Mouse (Mus musculus) embryonic facial prominence, embryonic 11.5 days (tissue): ENCODE measurements at regions not wholly inside any gene's neighbourhood (a gene's known extent, or its start where the extent isn't known, plus 50 kb on each side); places are given as distances from the start of the nearest gene placed in this dataset.

Source experiments
- ATAC-seq: fragments of 200-750 bp; cut with Nextera tagmentation; replicated peaks from 2 replicates; pipeline ENCODE4 v1.8.0; 2017; ENCODE audit warnings: low read depth; ENCODE audit not compliant: insufficient number of reproducible peaks, low FRiP score, low TSS enrichment
- DNase-seq: peaks from one replicate; pipeline ENCODE4 v3.0.0-alpha.2; 2015; ENCODE audit warnings: low spot score
- H3K27ac ChIP-seq: fragments of 300-500 bp; sonication (generic); replicated peaks from 2 replicates; pipeline ENCODE4 v1.5.1; 2014; ENCODE audit warnings: mild to moderate bottlenecking, low read depth, low read length, control low read depth
- H3K27me3 ChIP-seq: fragments of 300-500 bp; sonication (generic); 2 replicates; pipeline ENCODE4 v1.6.1; 2014; ENCODE audit warnings: mild to moderate bottlenecking, low read length, moderate library complexity, mixed read lengths; ENCODE audit not compliant: control insufficient read depth, insufficient read depth
- H3K36me3 ChIP-seq: fragments of 300-500 bp; sonication (generic); replicated peaks from 2 replicates; pipeline ENCODE4 v1.6.1; 2014; ENCODE audit warnings: low read depth, mild to moderate bottlenecking, low read length, moderate library complexity, mixed read lengths; ENCODE audit not compliant: control insufficient read depth, insufficient read depth
- H3K4me1 ChIP-seq: fragments of 300-500 bp; sonication (generic); 2 replicates; pipeline ENCODE4 v1.6.1; 2014; ENCODE audit warnings: low read length, mixed read lengths; ENCODE audit not compliant: control insufficient read depth, insufficient read depth
- H3K4me2 ChIP-seq: fragments of 300-500 bp; sonication (generic); 2 replicates; pipeline ENCODE4 v1.6.1; 2014; ENCODE audit warnings: low read depth, mild to moderate bottlenecking, control low read depth, low read length, moderate library complexity
- H3K4me3 ChIP-seq: fragments of 300-500 bp; sonication (generic); 2 replicates; pipeline ENCODE4 v1.5.1; 2014; ENCODE audit warnings: low read depth, low read length, control low read depth
- H3K9ac ChIP-seq: fragments of 300-500 bp; sonication (generic); replicated peaks from 2 replicates; pipeline ENCODE4 v1.6.1; 2014; ENCODE audit warnings: mild to moderate bottlenecking, control low read depth, low read length
- H3K9me3 ChIP-seq: fragments of 300-500 bp; sonication (generic); replicated peaks from 2 replicates; pipeline ENCODE4 v1.6.1; 2016; ENCODE audit warnings: mild to moderate bottlenecking, low read length, inconsistent platforms, mixed read lengths; ENCODE audit not compliant: control insufficient read depth
- WGBS: fragments of 180-500 bp; shearing (Covaris S2); extraction: QIAGEN DNeasy Blood & Tissue Kit; methylation state at CpG from one replicate; pipeline ENCODE4 v1.1.7; 2014; 5-methylcytosine and 5-hydroxymethylcytosine counted together

DNA sequence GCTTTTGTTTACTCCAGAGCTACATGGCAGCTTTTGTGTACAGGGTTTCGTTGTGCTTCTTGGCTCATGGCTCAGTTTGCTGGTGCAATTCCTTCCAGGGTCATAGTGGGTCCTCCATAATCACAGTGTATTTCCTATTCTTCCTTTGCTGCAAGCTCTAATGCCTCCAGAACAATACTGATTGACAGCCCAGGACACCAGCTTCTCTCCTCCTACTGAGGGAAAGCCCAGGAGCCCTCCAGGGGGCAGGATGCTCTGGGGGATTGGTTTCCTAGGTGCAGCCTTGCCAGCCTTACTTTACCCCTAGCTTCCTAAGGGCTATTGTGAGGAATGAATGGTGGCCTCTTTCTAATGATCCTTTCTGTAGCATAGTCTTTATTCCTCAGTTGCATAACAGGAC is 224.6 kb downstream of the Ice1 start:
- Histone ChIP-seq H3K4me2 (no peak overlapping the region), H3K9ac (no peak overlapping the region), H3K9me3 (no peaks in the 10 kb centered on the region), H3K4me3 (no peak overlapping the region), H3K4me1 (no peaks in the 10 kb centered on the region), H3K27ac (no peak overlapping the region), H3K27me3 (no peaks in the 10 kb centered on the region), H3K36me3 (no peaks in the 10 kb centered on the region)
- ATAC-seq (no peak), DNase-seq (no peak)
- WGBS = 46% methylated on average over 1 of the region's 1 CpGs

DNA sequence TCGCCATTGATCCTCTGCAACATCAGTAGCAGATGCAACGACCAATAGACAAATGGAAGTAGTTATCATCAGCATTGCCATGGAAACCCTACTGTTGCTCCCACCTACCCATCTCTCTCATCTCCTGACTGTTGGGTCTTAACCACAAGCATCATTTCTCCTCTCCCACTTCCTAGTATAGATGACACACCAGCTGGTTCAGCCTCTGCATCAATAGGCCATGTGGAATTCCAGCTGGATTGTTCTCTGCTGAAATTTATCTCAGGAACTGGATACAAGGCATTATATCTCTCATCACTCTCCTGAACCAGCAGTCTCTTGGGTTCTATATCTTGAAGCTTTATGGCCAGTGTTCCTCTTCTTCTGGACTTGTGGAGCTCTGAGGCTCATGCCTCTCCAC is 219.3 kb downstream of the Ice1 start:
- no peak for ATAC-seq
- H3K27me3 ChIP-seq = no peaks in the 10 kb centered on the region
- H3K4me3 ChIP-seq = no peak overlapping the region
- 72% methylated on average over 2 of the region's 2 CpGs for WGBS
- H3K4me2 ChIP-seq = no peak overlapping the region
- H3K36me3 ChIP-seq = no peaks in the 10 kb centered on the region
- H3K27ac ChIP-seq = no peak overlapping the region
- H3K9me3 ChIP-seq = no peaks in the 10 kb centered on the region
- no peaks in the 10 kb centered on the region for H3K4me1 ChIP-seq
- no peak for DNase-seq
- H3K9ac ChIP-seq = no peak overlapping the region

DNA sequence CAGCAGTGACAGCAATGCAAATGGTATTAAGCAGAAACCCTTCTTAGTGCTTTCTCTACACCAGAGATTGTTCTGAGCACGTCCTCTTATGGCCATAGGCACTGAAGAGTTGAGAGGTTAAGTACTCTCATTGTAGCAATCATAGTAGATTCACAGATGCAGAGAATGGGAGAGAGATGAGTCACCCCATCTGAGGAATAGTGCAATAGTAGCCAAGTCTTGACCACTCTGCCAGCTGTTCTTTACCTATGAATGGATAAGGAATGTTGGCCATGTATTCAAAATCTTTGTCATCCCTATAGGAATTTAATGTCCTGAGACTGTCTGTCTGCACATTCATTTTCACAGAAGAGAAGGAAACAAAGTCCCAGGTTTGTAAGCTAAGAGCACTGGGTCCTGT is 198.0 kb downstream of the Ice1 start:
- no peak overlapping the region for H3K27ac ChIP-seq
- no peak overlapping the region for H3K4me3 ChIP-seq
- WGBS = 62% methylated on average over 1 of the region's 1 CpGs
- H3K4me1 ChIP-seq = no peaks in the 10 kb centered on the region
- no peaks in the 10 kb centered on the region for H3K27me3 ChIP-seq
- no peaks in the 10 kb centered on the region for H3K9me3 ChIP-seq
- no peak for DNase-seq
- no peak for ATAC-seq
- no peak overlapping the region for H3K4me2 ChIP-seq
- H3K36me3 ChIP-seq = no peaks in the 10 kb centered on the region
- no peak overlapping the region for H3K9ac ChIP-seq

DNA sequence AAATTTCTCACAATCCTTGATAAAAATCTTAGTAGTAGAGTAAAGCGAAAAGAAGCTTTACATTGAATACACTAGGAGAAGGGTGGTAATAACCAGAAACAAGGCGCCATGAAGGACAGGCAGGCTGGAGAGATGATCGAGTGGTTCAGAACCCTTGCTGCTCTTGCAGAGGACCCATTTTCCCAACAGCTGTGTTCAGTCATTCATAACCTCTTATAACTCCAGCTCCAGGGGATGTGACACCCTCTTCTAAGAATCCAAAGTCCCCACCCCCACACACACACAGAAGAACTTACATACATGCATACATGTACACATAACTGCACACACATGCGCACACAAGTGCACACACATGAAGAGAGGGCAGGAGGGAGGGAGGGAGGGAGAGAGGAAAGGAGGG is 190.5 kb downstream of the Ice1 start:
- Histone ChIP-seq H3K4me2 (no peak overlapping the region), H3K27ac (no peak overlapping the region), H3K27me3 (no peaks in the 10 kb centered on the region), H3K4me3 (no peak overlapping the region), H3K36me3 (no peaks in the 10 kb centered on the region), H3K9ac (no peak overlapping the region), H3K4me1 (no peaks in the 10 kb centered on the region), H3K9me3 (no peaks in the 10 kb centered on the region)
- ATAC-seq = no peak
- no peak for DNase-seq
- 88% methylated on average over 4 of the region's 4 CpGs for WGBS

DNA sequence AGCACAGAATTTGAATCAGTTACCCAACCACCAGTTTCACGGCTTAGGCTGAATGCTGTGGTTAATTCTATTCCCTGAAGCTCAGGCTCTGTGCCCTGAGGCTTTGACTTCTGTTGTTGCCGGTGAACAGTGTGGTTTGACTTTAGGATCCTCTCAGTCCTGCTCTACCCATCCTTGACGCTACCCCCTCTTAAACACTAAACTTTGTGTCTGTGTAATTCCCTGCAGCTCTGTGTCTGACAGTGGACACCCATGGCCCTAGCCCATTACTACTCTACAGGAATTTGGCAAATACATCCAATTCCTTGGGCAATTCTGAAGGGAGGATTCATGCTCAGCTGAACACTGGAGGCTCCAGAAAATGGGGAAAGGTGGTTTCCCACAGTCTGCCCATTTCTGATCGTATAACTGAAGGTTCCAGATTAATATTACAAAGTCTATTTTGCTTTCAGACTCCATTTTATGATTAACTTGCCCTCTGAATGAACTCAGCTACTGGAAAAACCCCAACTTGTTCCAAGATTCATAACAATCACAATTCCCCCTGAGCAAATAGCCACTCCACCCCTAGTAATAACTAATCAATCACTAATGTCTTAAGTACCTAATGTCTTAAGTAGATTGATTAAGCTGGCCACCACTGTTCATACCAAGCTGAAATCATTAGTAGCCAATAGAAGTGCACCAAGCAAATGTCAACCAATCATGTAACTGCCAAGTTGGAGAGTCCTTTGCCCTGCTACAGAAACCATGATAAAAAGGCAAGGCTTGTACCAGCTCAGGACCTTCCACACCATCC is 182.6 kb downstream of the Ice1 start:
- Histone ChIP-seq H3K4me3 (no peak overlapping the region), H3K9me3 (no peaks in the 10 kb centered on the region), H3K27me3 (no peaks in the 10 kb centered on the region), H3K36me3 (no peaks in the 10 kb centered on the region), H3K4me2 (no peak overlapping the region), H3K4me1 (no peaks in the 10 kb centered on the region), H3K27ac (no peak overlapping the region), H3K9ac (no peak overlapping the region)
- ATAC-seq (no peak), DNase-seq (no peak)
- 70% methylated on average over 4 of the region's 4 CpGs for WGBS

DNA sequence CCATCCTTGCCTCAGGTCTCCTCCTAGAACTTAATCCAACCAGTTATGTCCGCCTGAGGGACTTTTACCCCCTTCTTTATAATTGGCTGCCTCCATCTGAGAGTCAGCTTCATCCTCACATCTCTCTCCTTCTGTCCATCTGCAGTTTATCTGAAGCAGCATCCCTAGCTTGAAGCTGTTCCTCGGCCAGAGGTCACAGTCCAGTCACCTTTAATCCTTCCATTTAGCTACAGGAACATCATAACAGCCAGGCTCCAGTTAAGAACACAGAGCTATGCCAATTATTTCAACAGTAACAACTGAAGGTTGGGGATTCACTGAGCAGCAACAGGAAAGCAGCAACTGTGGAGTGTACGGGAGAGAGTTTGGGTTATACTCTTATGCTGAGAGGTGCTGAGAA is 179.0 kb downstream of the Ice1 start:
- Histone ChIP-seq H3K4me3 (no peak overlapping the region), H3K27me3 (no peaks in the 10 kb centered on the region), H3K9me3 (no peaks in the 10 kb centered on the region), H3K9ac (no peak overlapping the region), H3K4me1 (no peaks in the 10 kb centered on the region), H3K4me2 (no peak overlapping the region), H3K36me3 (no peaks in the 10 kb centered on the region), H3K27ac (no peak overlapping the region)
- ATAC-seq (no peak), DNase-seq (no peak)
- WGBS = 75% methylated on average over 3 of the region's 3 CpGs

DNA sequence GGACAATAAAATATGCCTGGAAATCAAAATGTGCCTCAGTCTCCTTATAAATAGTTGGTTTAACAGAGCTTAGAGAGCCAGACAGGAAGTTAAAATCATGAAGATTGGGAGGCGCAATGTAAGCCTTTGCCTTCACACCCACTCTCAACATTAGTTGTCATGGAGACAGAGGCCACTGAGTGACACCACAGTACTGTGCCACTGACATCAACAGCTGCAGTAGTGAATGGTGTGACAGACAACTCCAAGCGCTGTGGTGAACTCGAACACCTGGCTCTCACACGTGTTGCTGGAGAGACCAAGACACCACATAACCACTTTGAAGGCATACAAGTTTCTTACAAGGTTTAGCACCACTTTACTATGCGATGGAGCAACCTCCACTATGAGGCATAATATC is 172.4 kb downstream of the Ice1 start:
- ATAC-seq = 0 out of 2 replicates have a peak, but pooled peaks have one; percentile 34
- no peak for DNase-seq
- no peak overlapping the region for H3K27ac ChIP-seq
- WGBS = 77% methylated on average over 5 of the region's 5 CpGs
- no peaks in the 10 kb centered on the region for H3K27me3 ChIP-seq
- no peaks in the 10 kb centered on the region for H3K36me3 ChIP-seq
- H3K4me3 ChIP-seq = no peak overlapping the region
- no peaks in the 10 kb centered on the region for H3K9me3 ChIP-seq
- no peak overlapping the region for H3K9ac ChIP-seq
- H3K4me2 ChIP-seq = no peak overlapping the region
- no peaks in the 10 kb centered on the region for H3K4me1 ChIP-seq

DNA sequence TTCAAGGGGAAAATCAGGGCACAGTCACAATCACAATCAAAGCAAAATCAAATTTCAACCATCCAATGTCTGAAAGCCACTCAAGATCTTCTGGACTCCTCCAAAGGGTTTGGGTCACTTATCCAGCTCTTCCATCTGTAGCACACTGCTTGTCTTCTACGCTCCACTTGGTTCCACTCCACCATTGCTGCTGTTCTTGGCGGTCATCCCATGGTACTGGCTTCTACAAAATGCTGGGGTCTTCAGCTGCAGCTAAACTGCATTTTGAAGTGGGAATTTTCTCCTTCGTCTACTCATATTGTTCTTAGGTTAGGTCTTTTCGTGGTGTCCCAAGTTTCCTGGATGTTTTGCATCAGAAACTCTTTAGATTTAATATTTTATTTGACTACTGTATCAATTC is 162.7 kb downstream of the Ice1 start:
- Histone ChIP-seq H3K9me3 (no peaks in the 10 kb centered on the region), H3K36me3 (no peaks in the 10 kb centered on the region), H3K27ac (no peak overlapping the region), H3K4me1 (no peaks in the 10 kb centered on the region), H3K4me3 (no peak overlapping the region), H3K4me2 (no peak overlapping the region), H3K27me3 (no peaks in the 10 kb centered on the region), H3K9ac (no peak overlapping the region)
- no peak for ATAC-seq
- DNase-seq = no peak
- WGBS = 87% methylated on average over 4 of the region's 4 CpGs
